24 mouse cellular contexts compared by ENCODE assay signal in the genomic region with DNA sequence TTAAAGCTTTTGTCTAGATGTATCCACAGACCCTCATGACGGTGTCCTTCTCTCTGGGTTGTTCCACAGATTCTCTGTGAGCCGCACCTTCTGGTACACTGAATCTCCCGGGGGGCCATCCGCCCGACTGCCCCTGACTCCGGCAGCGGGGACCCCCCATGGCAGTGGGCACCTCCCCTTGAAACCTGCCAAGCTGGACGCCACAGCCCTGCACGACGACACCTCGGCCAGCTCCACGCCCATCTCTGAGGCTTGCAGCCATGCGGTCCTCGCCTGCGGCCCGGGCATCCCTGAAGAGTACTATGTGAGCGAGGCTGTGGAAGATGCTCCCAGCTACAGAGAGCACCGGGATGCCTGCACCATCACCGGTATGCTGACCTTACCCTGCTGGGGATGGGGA.
A peak's percentile ranks its signal among the peaks of the same experiment; 100 is the strongest.
DNase-seq lines count a peak whose midpoint lies in the region; ATAC-seq and TF ChIP-seq lines count a peak whose summit lies in the region.
"Had no signal": no experiment of that assay in that cellular context is flagged by ENCODE, and none has a peak within 500 bp of the region (broad histone marks: within the 10 kb centered on the region; RNA-seq: fewer than 3 reads in every experiment).

No protein-coding gene starts in this region.

- no peaks in the 10 kb centered on the region for H3K9me3 ChIP-seq in forebrain, embryonic 10.5 days
- no peaks in the 10 kb centered on the region for H3K9me3 ChIP-seq in forebrain, embryonic 11.5 days (ENCODE audit: control insufficient read depth, low read length)
- H3K9me3 ChIP-seq in hindbrain, embryonic 13.5 days: no peaks in the 10 kb centered on the region
- H3K9me3 ChIP-seq in hindbrain, embryonic 14.5 days (ENCODE audit: control insufficient read depth, low read length): no peaks in the 10 kb centered on the region
- no peaks in the 10 kb centered on the region for H3K9me3 ChIP-seq in E14TG2a.4 (ENCODE audit: low read length)
- no peaks in the 10 kb centered on the region for H3K9me3 ChIP-seq in forebrain, embryonic 15.5 days
- H3K9me3 ChIP-seq: embryonic facial prominence, embryonic 15.5 days; heart, embryonic 15.5 days had no signal

- 79% methylated on average over 19 of the region's 19 CpGs for WGBS in forebrain, embryonic 10.5 days
- WGBS in forebrain, embryonic 11.5 days: 76% methylated on average over 19 of the region's 19 CpGs
- 74% methylated on average over 19 of the region's 19 CpGs for WGBS in hindbrain, embryonic 13.5 days
- WGBS in hindbrain, embryonic 14.5 days: 68% methylated on average over 19 of the region's 19 CpGs
- WGBS in forebrain, embryonic 15.5 days: 69% methylated on average over 19 of the region's 19 CpGs

- peaks cover 54% of the 10 kb centered on the region for H3K36me3 ChIP-seq in forebrain, embryonic 10.5 days (replicated peaks)
- no peaks in the 10 kb centered on the region for H3K36me3 ChIP-seq in forebrain, embryonic 11.5 days (ENCODE audit: control insufficient read depth, insufficient read depth, low read length)
- peaks cover 15% of the 10 kb centered on the region for H3K36me3 ChIP-seq in hindbrain, embryonic 13.5 days
- peaks cover 12% of the 10 kb centered on the region; the same call in 1 of the 2 replicates for H3K36me3 ChIP-seq in hindbrain, embryonic 14.5 days (replicated peaks; ENCODE audit: control insufficient read depth, insufficient read depth)
- H3K36me3 ChIP-seq in E14TG2a.4 (ENCODE audit: insufficient read depth, low read length): peaks cover 53% of the 10 kb centered on the region
- H3K36me3 ChIP-seq in forebrain, embryonic 15.5 days: no peaks in the 10 kb centered on the region

- no peak for ATAC-seq in forebrain, embryonic 11.5 days (replicated peaks; ENCODE audit: low FRiP score)
- no peak for ATAC-seq in hindbrain, embryonic 13.5 days (ENCODE audit: low FRiP score)
- ATAC-seq in hindbrain, embryonic 14.5 days (ENCODE audit: low FRiP score): no peak
- ATAC-seq in forebrain, embryonic 15.5 days (replicated peaks): no peak
- ATAC-seq: activated CD4-positive, CD25-positive, alpha-beta regulatory T cell, adult 4 months; hindbrain, embryonic 16.5 days; Patski had no signal

- peaks cover 66% of the 10 kb centered on the region for H3K4me1 ChIP-seq in forebrain, embryonic 10.5 days
- peaks cover 22% of the 10 kb centered on the region for H3K4me1 ChIP-seq in forebrain, embryonic 11.5 days (replicated peaks; ENCODE audit: control insufficient read depth, insufficient read depth, low read length)
- peaks cover 68% of the 10 kb centered on the region for H3K4me1 ChIP-seq in hindbrain, embryonic 13.5 days (replicated peaks)
- peaks cover 37% of the 10 kb centered on the region for H3K4me1 ChIP-seq in hindbrain, embryonic 14.5 days (replicated peaks; ENCODE audit: control insufficient read depth, insufficient read depth, low read length)
- peaks cover 87% of the 10 kb centered on the region for H3K4me1 ChIP-seq in E14TG2a.4 (replicated peaks; ENCODE audit: low read depth, low read length)
- peaks cover 69% of the 10 kb centered on the region for H3K4me1 ChIP-seq in forebrain, embryonic 15.5 days

- DNase-seq in forebrain, embryonic 10.5 days (ENCODE audit: extremely low spot score, low spot score): no peak
- DNase-seq in forebrain, embryonic 11.5 days (ENCODE audit: low spot score): no peak
- DNase-seq in hindbrain, embryonic 14.5 days (ENCODE audit: low spot score): no peak
- DNase-seq in right cerebral cortex, adult 18-20 months: no peak
- no peak for DNase-seq in thymus, postnatal 14 days
- DNase-seq: adrenal gland, postnatal 14 days; cerebellum, adult 11-12 months; cerebellum, adult 9-11 months; cerebellum, postnatal 36 days; embryo, embryonic 11 days; gastrocnemius, postnatal 36 days; heart, adult 18-20 months; heart, postnatal 14 days; kidney, adult 11 months had no signal

- H3K27ac ChIP-seq in forebrain, embryonic 10.5 days: 0 out of 2 replicates have a peak overlapping the region, but pooled peaks have one; percentile 32
- no peak overlapping the region for H3K27ac ChIP-seq in forebrain, embryonic 11.5 days (ENCODE audit: low read depth, low read length)
- peak overlapping the region; percentile 45 for H3K27ac ChIP-seq in hindbrain, embryonic 13.5 days
- H3K27ac ChIP-seq in hindbrain, embryonic 14.5 days: no peak overlapping the region
- H3K27ac ChIP-seq in forebrain, embryonic 15.5 days (replicated peaks): peak overlapping the region; percentile 50
- H3K27ac ChIP-seq: embryonic facial prominence, embryonic 15.5 days; heart, embryonic 15.5 days had no signal

- TF ChIP-seq CTCF in E14TG2a.4 (conservative IDR thresholded peaks at IDR 0.05; ENCODE audit: low read length): no peak

- H3K4me2 ChIP-seq in forebrain, embryonic 11.5 days (ENCODE audit: low read depth, low read length, severe bottlenecking): no peak overlapping the region
- H3K4me2 ChIP-seq in hindbrain, embryonic 13.5 days: no peak overlapping the region
- no peak overlapping the region for H3K4me2 ChIP-seq in hindbrain, embryonic 14.5 days (replicated peaks)
- H3K4me2 ChIP-seq in forebrain, embryonic 15.5 days (replicated peaks): no peak overlapping the region
- H3K4me2 ChIP-seq: embryonic facial prominence, embryonic 15.5 days; heart, embryonic 11.5 days; heart, embryonic 15.5 days had no signal

- no peak overlapping the region for H3K9ac ChIP-seq in forebrain, embryonic 11.5 days (ENCODE audit: low read length)
- peak overlapping the region; percentile 21; the same call in 1 of the 2 replicates for H3K9ac ChIP-seq in hindbrain, embryonic 13.5 days
- H3K9ac ChIP-seq in hindbrain, embryonic 14.5 days: no peak overlapping the region
- no peak overlapping the region for H3K9ac ChIP-seq in forebrain, embryonic 15.5 days (replicated peaks)
- H3K9ac ChIP-seq: embryonic facial prominence, embryonic 15.5 days; heart, embryonic 15.5 days had no signal

- H3K27me3 ChIP-seq in forebrain, embryonic 10.5 days (ENCODE audit: poor library complexity, severe bottlenecking): no peaks in the 10 kb centered on the region
- no peaks in the 10 kb centered on the region for H3K27me3 ChIP-seq in forebrain, embryonic 11.5 days (ENCODE audit: control insufficient read depth, insufficient read depth, low read length)
- no peaks in the 10 kb centered on the region for H3K27me3 ChIP-seq in hindbrain, embryonic 13.5 days
- no peaks in the 10 kb centered on the region for H3K27me3 ChIP-seq in hindbrain, embryonic 14.5 days (ENCODE audit: control insufficient read depth, insufficient read depth, low read length)
- no peaks in the 10 kb centered on the region for H3K27me3 ChIP-seq in E14TG2a.4 (ENCODE audit: insufficient read depth, low read length)
- no peaks in the 10 kb centered on the region for H3K27me3 ChIP-seq in forebrain, embryonic 15.5 days
- H3K27me3 ChIP-seq: embryonic facial prominence, embryonic 15.5 days; heart, embryonic 15.5 days; Patski had no signal

- H3K4me3 ChIP-seq in forebrain, embryonic 10.5 days: no peak overlapping the region
- no peak overlapping the region for H3K4me3 ChIP-seq in forebrain, embryonic 11.5 days (ENCODE audit: low read depth, low read length)
- no peak overlapping the region for H3K4me3 ChIP-seq in hindbrain, embryonic 13.5 days
- no peak overlapping the region for H3K4me3 ChIP-seq in hindbrain, embryonic 14.5 days (replicated peaks; ENCODE audit: low read length)
- 0 out of 2 replicates have a peak overlapping the region, but pooled peaks have one; percentile 20 for H3K4me3 ChIP-seq in E14TG2a.4 (replicated peaks; ENCODE audit: low read length)
- no peak overlapping the region for H3K4me3 ChIP-seq in forebrain, embryonic 15.5 days
- H3K4me3 ChIP-seq: embryonic facial prominence, embryonic 15.5 days; erythroblast, embryonic 14.5 days; heart, embryonic 15.5 days had no signal

Comparison
In these comparisons a context has a peak if more than half of its experiments do, and no peak if none do; other contexts are left out.
1. H3K27ac ChIP-seq: peak in forebrain, embryonic 10.5 days (single experiment), hindbrain, embryonic 13.5 days (single experiment) and forebrain, embryonic 15.5 days (single experiment); none in forebrain, embryonic 11.5 days (single experiment) and hindbrain, embryonic 14.5 days (single experiment).